9 mouse cellular contexts compared by ENCODE assay signal in genomic region chr11:100352076-100352857, GRCm38 (mm10). TPM values are rescaled to one million over a fixed set of nuclear protein-coding genes. Genes with fewer than 3 reads are reported as not detected.
DNase-seq lines count a peak whose midpoint lies in the region; ATAC-seq and TF ChIP-seq lines count a peak whose summit lies in the region.
"Had no signal": no experiment of that assay in that cellular context is flagged by ENCODE, and none has a peak within 500 bp of the region (broad histone marks: within the 10 kb centered on the region; RNA-seq: fewer than 3 reads in every experiment).

No protein-coding gene starts in this region.

- peak; percentile 72 for TF ChIP-seq CTCF in intestine, postnatal 0 days (IDR thresholded peaks at IDR 0.05; ENCODE audit: low read depth)

- WGBS in intestine, postnatal 0 days, result 36% methylated on average over 10 of the region's 10 CpGs
- WGBS in intestine, embryonic 15.5 days, result 29% methylated on average over 10 of the region's 10 CpGs
- WGBS in embryonic facial prominence, embryonic 10.5 days, result 31% methylated on average over 10 of the region's 10 CpGs
- 32% methylated on average over 10 of the region's 10 CpGs for WGBS in midbrain, embryonic 15.5 days

- H3K9me3 ChIP-seq in intestine, postnatal 0 days (ENCODE audit: control insufficient read depth), result no peaks in the 10 kb centered on the region
- no peaks in the 10 kb centered on the region for H3K9me3 ChIP-seq in intestine, embryonic 15.5 days
- H3K9me3 ChIP-seq in embryonic facial prominence, embryonic 10.5 days, result no peaks in the 10 kb centered on the region
- H3K9me3 ChIP-seq in midbrain, embryonic 15.5 days, result no peaks in the 10 kb centered on the region
- H3K9me3 ChIP-seq: limb, embryonic 12.5 days had no signal

- H3K27ac ChIP-seq in intestine, postnatal 0 days (ENCODE audit: low read depth, low read length), result no peak overlapping the region
- H3K27ac ChIP-seq in intestine, embryonic 15.5 days, result no peak overlapping the region
- H3K27ac ChIP-seq in embryonic facial prominence, embryonic 10.5 days (replicated peaks), result no peak overlapping the region
- no peak overlapping the region; the same call in 1 of the 2 replicates for H3K27ac ChIP-seq in midbrain, embryonic 15.5 days
- H3K27ac ChIP-seq: limb, embryonic 12.5 days had no signal

- 0 out of 2 replicates have a peak, but pooled peaks cover 2% of the 10 kb centered on the region for H3K4me1 ChIP-seq in intestine, postnatal 0 days (replicated peaks; ENCODE audit: control insufficient read depth, insufficient read depth, low read length)
- H3K4me1 ChIP-seq in intestine, embryonic 15.5 days (replicated peaks), result peaks cover 22% of the 10 kb centered on the region
- peaks cover 40% of the 10 kb centered on the region for H3K4me1 ChIP-seq in embryonic facial prominence, embryonic 10.5 days
- H3K4me1 ChIP-seq in midbrain, embryonic 15.5 days, result peaks cover 28% of the 10 kb centered on the region

- no peak overlapping the region for H3K4me3 ChIP-seq in intestine, postnatal 0 days (ENCODE audit: low read depth, low read length)
- H3K4me3 ChIP-seq in intestine, embryonic 15.5 days (replicated peaks), result no peak overlapping the region
- no peak overlapping the region for H3K4me3 ChIP-seq in embryonic facial prominence, embryonic 10.5 days
- no peak overlapping the region for H3K4me3 ChIP-seq in midbrain, embryonic 15.5 days
- H3K4me3 ChIP-seq: limb, embryonic 12.5 days had no signal

- H3K4me2 ChIP-seq in intestine, postnatal 0 days (replicated peaks; ENCODE audit: low read depth), result no peak overlapping the region
- H3K4me2 ChIP-seq in intestine, embryonic 15.5 days (replicated peaks), result no peak overlapping the region
- H3K4me2 ChIP-seq in midbrain, embryonic 15.5 days, result 0 out of 2 replicates have a peak overlapping the region, but pooled peaks have one; percentile 3
- H3K4me2 ChIP-seq: limb, embryonic 12.5 days had no signal

- DNase-seq in thymus, postnatal 0 days (ENCODE audit: low spot score), result peak; percentile 40
- DNase-seq in thymus, adult 18-20 months, result no peak
- DNase-seq in embryonic facial prominence, embryonic 10.5 days (ENCODE audit: low spot score), result peak; percentile 48
- DNase-seq in spleen, adult 18-20 months, result no peak

- no peaks in the 10 kb centered on the region; the same call in 1 of the 2 replicates for H3K36me3 ChIP-seq in intestine, postnatal 0 days (ENCODE audit: control insufficient read depth, insufficient read depth)
- no peaks in the 10 kb centered on the region for H3K36me3 ChIP-seq in intestine, embryonic 15.5 days
- peaks cover 21% of the 10 kb centered on the region for H3K36me3 ChIP-seq in embryonic facial prominence, embryonic 10.5 days (replicated peaks)
- H3K36me3 ChIP-seq in midbrain, embryonic 15.5 days (replicated peaks), result no peaks in the 10 kb centered on the region
- H3K36me3 ChIP-seq: limb, embryonic 12.5 days had no signal

- H3K9ac ChIP-seq in intestine, postnatal 0 days (ENCODE audit: low read depth, low read length), result no peak overlapping the region
- H3K9ac ChIP-seq in intestine, embryonic 15.5 days, result no peak overlapping the region
- H3K9ac ChIP-seq in midbrain, embryonic 15.5 days, result no peak overlapping the region; the same call in 1 of the 2 replicates
- H3K9ac ChIP-seq: limb, embryonic 12.5 days had no signal

- peaks cover 28% of the 10 kb centered on the region; the same call in 1 of the 2 replicates for H3K27me3 ChIP-seq in intestine, postnatal 0 days (replicated peaks; ENCODE audit: control insufficient read depth, insufficient read depth, low read length)
- H3K27me3 ChIP-seq in intestine, embryonic 15.5 days (replicated peaks), result peaks cover 24% of the 10 kb centered on the region
- peaks cover 64% of the 10 kb centered on the region for H3K27me3 ChIP-seq in embryonic facial prominence, embryonic 10.5 days (replicated peaks; ENCODE audit: low read depth, poor library complexity, severe bottlenecking)
- no peaks in the 10 kb centered on the region for H3K27me3 ChIP-seq in midbrain, embryonic 15.5 days (replicated peaks)

- no peak for ATAC-seq in intestine, postnatal 0 days
- ATAC-seq in intestine, embryonic 15.5 days, result no peak
- no peak for ATAC-seq in midbrain, embryonic 15.5 days (replicated peaks)
- ATAC-seq in megakaryocyte-erythroid progenitor cell, adult 5-6 weeks (replicated peaks; ENCODE audit: low FRiP score, low TSS enrichment, poor library complexity, severe bottlenecking), result no peak

RNA-seq across cellular contexts. Expression of gene Hap1, which starts 3.7 kb away (rescaled TPM):
- polyA plus RNA-seq in intestine, postnatal 0 days (2015; fragmentation: Nextera tagmentation; extraction: Ambion mirVana), result 10.0 and 10.4 TPM in 2 replicates
- 13.9 and 15.5 TPM in 2 replicates for polyA plus RNA-seq in intestine, embryonic 15.5 days (2015; fragmentation: Nextera tagmentation; extraction: Ambion mirVana)
- polyA plus RNA-seq in thymus, postnatal 0 days (2015; fragmentation: Nextera tagmentation; extraction: Ambion mirVana), result 1.7 and 2.0 TPM in 2 replicates
- polyA plus RNA-seq in embryonic facial prominence, embryonic 10.5 days (2016; fragmentation: Nextera tagmentation; extraction: Ambion mirVana), result 14.0 and 14.2 TPM in 2 replicates
- polyA plus RNA-seq in midbrain, embryonic 15.5 days (2015; fragmentation: Nextera tagmentation; extraction: Ambion mirVana), result 315 and 316 TPM in 2 replicates
- not detected in 2 replicates for total RNA-seq in megakaryocyte-erythroid progenitor cell, adult 5-6 weeks (2014; fragmentation: Nextera tagmentation)
- not detected in 2 replicates for total RNA-seq in megakaryocyte-erythroid progenitor cell, adult 5-6 weeks (2017)

RNA-seq across cellular contexts. Expression of gene Gast, which starts 18.1 kb away (rescaled TPM):
- polyA plus RNA-seq in intestine, postnatal 0 days (2015; fragmentation: Nextera tagmentation; extraction: Ambion mirVana), result 1.1 and 5.0 TPM in 2 replicates
- polyA plus RNA-seq in intestine, embryonic 15.5 days (2015; fragmentation: Nextera tagmentation; extraction: Ambion mirVana), result 2.1 and 2.4 TPM in 2 replicates
- 1.9 and 2.1 TPM in 2 replicates for polyA plus RNA-seq in thymus, postnatal 0 days (2015; fragmentation: Nextera tagmentation; extraction: Ambion mirVana)
- 0.37 TPM in 1 of 2 replicates, not detected in the other for polyA plus RNA-seq in embryonic facial prominence, embryonic 10.5 days (2016; fragmentation: Nextera tagmentation; extraction: Ambion mirVana)
- 2.0 and 2.3 TPM in 2 replicates for polyA plus RNA-seq in midbrain, embryonic 15.5 days (2015; fragmentation: Nextera tagmentation; extraction: Ambion mirVana)
- not detected in 2 replicates for total RNA-seq in megakaryocyte-erythroid progenitor cell, adult 5-6 weeks (2014; fragmentation: Nextera tagmentation)
- not detected in 2 replicates for total RNA-seq in megakaryocyte-erythroid progenitor cell, adult 5-6 weeks (2017)
- polyA plus RNA-seq: limb, embryonic 12.5 days had no signal

RNA-seq across cellular contexts. Expression of gene Eif1, which starts 32.6 kb away (rescaled TPM):
- 1,650 and 1,730 TPM in 2 replicates for polyA plus RNA-seq in intestine, postnatal 0 days (2015; fragmentation: Nextera tagmentation; extraction: Ambion mirVana)
- polyA plus RNA-seq in intestine, embryonic 15.5 days (2015; fragmentation: Nextera tagmentation; extraction: Ambion mirVana), result 1,793 and 1,952 TPM in 2 replicates
- polyA plus RNA-seq in thymus, postnatal 0 days (2015; fragmentation: Nextera tagmentation; extraction: Ambion mirVana), result 2,060 and 2,248 TPM in 2 replicates
- 1,675 and 1,681 TPM in 2 replicates for polyA plus RNA-seq in embryonic facial prominence, embryonic 10.5 days (2016; fragmentation: Nextera tagmentation; extraction: Ambion mirVana)
- polyA plus RNA-seq in midbrain, embryonic 15.5 days (2015; fragmentation: Nextera tagmentation; extraction: Ambion mirVana), result 1,086 and 1,110 TPM in 2 replicates
- total RNA-seq in megakaryocyte-erythroid progenitor cell, adult 5-6 weeks (2014; fragmentation: Nextera tagmentation), result 1,051 and 1,260 TPM in 2 replicates
- 170 and 204 TPM in 2 replicates for total RNA-seq in megakaryocyte-erythroid progenitor cell, adult 5-6 weeks (2017)

RNA-seq across cellular contexts. Expression of gene Jup, which starts 45.3 kb away (rescaled TPM):
- polyA plus RNA-seq in intestine, postnatal 0 days (2015; fragmentation: Nextera tagmentation; extraction: Ambion mirVana), result 102 and 103 TPM in 2 replicates
- polyA plus RNA-seq in intestine, embryonic 15.5 days (2015; fragmentation: Nextera tagmentation; extraction: Ambion mirVana), result 133 and 139 TPM in 2 replicates
- polyA plus RNA-seq in thymus, postnatal 0 days (2015; fragmentation: Nextera tagmentation; extraction: Ambion mirVana), result 94.2 and 95.3 TPM in 2 replicates
- 45.8 and 52.6 TPM in 2 replicates for polyA plus RNA-seq in embryonic facial prominence, embryonic 10.5 days (2016; fragmentation: Nextera tagmentation; extraction: Ambion mirVana)
- polyA plus RNA-seq in midbrain, embryonic 15.5 days (2015; fragmentation: Nextera tagmentation; extraction: Ambion mirVana), result 104 and 105 TPM in 2 replicates
- 0.40 and 0.81 TPM in 2 replicates for total RNA-seq in megakaryocyte-erythroid progenitor cell, adult 5-6 weeks (2014; fragmentation: Nextera tagmentation)
- total RNA-seq in megakaryocyte-erythroid progenitor cell, adult 5-6 weeks (2017), result 0.52 and 0.80 TPM in 2 replicates

Comparison
In these comparisons a context has a peak if more than half of its experiments do, and no peak if none do; other contexts are left out.
1. DNase-seq: peak in thymus, postnatal 0 days (single experiment) and embryonic facial prominence, embryonic 10.5 days (single experiment); none in thymus, adult 18-20 months (0 of 2) and spleen, adult 18-20 months (0 of 2).
2. RNA of gene Hap1, which starts 3.7 kb away (polyA plus RNA-seq): 315 to 316 TPM in midbrain, embryonic 15.5 days; 13.9 to 15.5 TPM in intestine, embryonic 15.5 days, 14.0 to 14.2 TPM in embryonic facial prominence, embryonic 10.5 days, 10.0 to 10.4 TPM in intestine, postnatal 0 days and 1.7 to 2.0 TPM in thymus, postnatal 0 days; every median in the first group is over 10 times any median in the second.